Mouse (Mus musculus): ENCODE results near the gene Vamp2.

GRCm38 (mm10) chr11:69123056-69123692 is 34.9 kb downstream of the Vamp2 start:
- TF ChIP-seq CTCF (IDR thresholded peaks at IDR 0.05; ENCODE audit: low read depth, low read length) (no peak), GATA1 (IDR thresholded peaks at IDR 0.05; ENCODE audit: borderline replicate concordance, low read length) (no peak)

Measured in G1E (cell line).